Mouse (Mus musculus) CH12.LX (cell line): ENCODE measurements around the gene Anapc10. TPM values are rescaled to one million over a fixed set of nuclear protein-coding genes. Genes with fewer than 3 reads are reported as not detected.
"Not testable (repeated sequence)": the region's sequence is repeated elsewhere in the genome, so short reads cannot be mapped to it uniquely, and the experiment has no call there.

Experiments
- DNase-seq: peaks from one replicate; pipeline ENCODE4 v3.0.0-alpha.2; 2013; ENCODE audit errors: extremely low read depth
- H3K27ac ChIP-seq: 2 replicates; pipeline ENCODE4 v1.5.1; 2012; ENCODE audit warnings: low read depth, mild to moderate bottlenecking, control low read depth, moderate library complexity; ENCODE audit not compliant: insufficient read depth
- H3K27me3 ChIP-seq: replicated peaks from 2 replicates; pipeline ENCODE3; 2012; ENCODE audit warnings: inconsistent platforms
- H3K36me3 ChIP-seq, 2 experiments: replicated peaks in 1 of 2; 2 replicates each; pipeline versions ENCODE3 to v1.6.1; 2012; ENCODE audit warnings: inconsistent platforms in 1 of 2, low read length in 1 of 2, mild to moderate bottlenecking in 1 of 2, mixed read lengths in 1 of 2, moderate library complexity in 1 of 2; ENCODE audit not compliant: control insufficient read depth in 1 of 2, insufficient read depth in 1 of 2
- H3K4me1 ChIP-seq, 2 experiments: 2 replicates each; pipeline ENCODE4 v1.6.1; 2012; ENCODE audit warnings: inconsistent platforms in 1 of 2, moderate library complexity in 1 of 2; ENCODE audit not compliant: insufficient read depth in 2 of 2, control insufficient read depth in 1 of 2
- H3K4me2 ChIP-seq: 2 replicates; pipeline ENCODE4 v1.6.1; 2012; ENCODE audit warnings: low read depth, mild to moderate bottlenecking, control low read depth; ENCODE audit not compliant: poor library complexity, insufficient read depth, severe bottlenecking
- H3K4me3 ChIP-seq, 3 experiments: fragments of 150-350 bp in 1 of 3; sonication (generic) in 1 of 3; replicated peaks in 1 of 3; 2 replicates each; pipeline versions ENCODE3 to v1.5.1; 2011 to 2012; ENCODE audit warnings: low read depth in 2 of 3, low read length in 2 of 3, mild to moderate bottlenecking in 2 of 3, moderate library complexity in 2 of 3, control low read depth in 1 of 3, improper control_type of control experiment in 1 of 3, inconsistent platforms in 1 of 3, mixed read lengths in 1 of 3; ENCODE audit not compliant: poor library complexity in 1 of 3
- H3K79me2 ChIP-seq: replicated peaks from 2 replicates; pipeline ENCODE4 v1.6.1; 2012; ENCODE audit warnings: mild to moderate bottlenecking, moderate library complexity; ENCODE audit not compliant: control insufficient read depth, poor library complexity, insufficient read depth, severe bottlenecking; ENCODE audit errors: extremely low read depth
- H3K9ac ChIP-seq: 2 replicates; pipeline ENCODE4 v1.6.1; 2012; ENCODE audit warnings: low read depth, mild to moderate bottlenecking, control low read depth, moderate library complexity; ENCODE audit not compliant: insufficient read depth
- H3K9me3 ChIP-seq: replicated peaks from 2 replicates; pipeline ENCODE3; 2012; ENCODE audit warnings: low read length, inconsistent platforms, mixed read lengths
- CHD2 ChIP-seq: IDR thresholded peaks from 2 replicates; pipeline ENCODE4 v1.6.1; 2011; ENCODE audit warnings: low read length, improper control_type of control experiment
- ETS1 ChIP-seq: conservative IDR thresholded peaks from 2 replicates; pipeline ENCODE4 v1.6.1; 2012; ENCODE audit warnings: low read depth, mild to moderate bottlenecking, inconsistent platforms, low read length, improper control_type of control experiment, moderate library complexity
- HCFC1 ChIP-seq: IDR thresholded peaks from 2 replicates; pipeline ENCODE4 v1.6.1; 2012; ENCODE audit warnings: low read depth, mild to moderate bottlenecking, inconsistent platforms, low read length, improper control_type of control experiment
- IRF4 ChIP-seq: IDR thresholded peaks from 2 replicates; pipeline ENCODE4 v1.6.1; 2014; ENCODE audit warnings: low read depth, mild to moderate bottlenecking, inconsistent platforms, low read length, improper control_type of control experiment
- JUN ChIP-seq: IDR thresholded peaks from 2 replicates; pipeline ENCODE4 v1.6.1; 2011; ENCODE audit warnings: low read depth, mild to moderate bottlenecking, low read length, improper control_type of control experiment, moderate library complexity; ENCODE audit not compliant: insufficient read depth
- JUND ChIP-seq: conservative IDR thresholded peaks from 2 replicates; pipeline ENCODE4 v1.6.1; 2011; ENCODE audit warnings: low read depth, low read length, improper control_type of control experiment
- MAX ChIP-seq: IDR thresholded peaks from 2 replicates; pipeline ENCODE4 v1.6.1; 2011; ENCODE audit warnings: low read length, improper control_type of control experiment
- MYC ChIP-seq: IDR thresholded peaks from 2 replicates; pipeline ENCODE4 v1.6.1; 2011; ENCODE audit warnings: low read depth, mild to moderate bottlenecking, improper control_type of control experiment, low read length
- NELFE ChIP-seq: IDR thresholded peaks from 2 replicates; pipeline ENCODE4 v1.6.1; 2011; ENCODE audit warnings: low read depth, low read length, improper control_type of control experiment
- NRF1 ChIP-seq: IDR thresholded peaks from 2 replicates; pipeline ENCODE4 v1.6.1; 2014; ENCODE audit warnings: low read depth, mild to moderate bottlenecking, inconsistent platforms, low read length, improper control_type of control experiment, moderate library complexity
- POLR2A ChIP-seq: IDR thresholded peaks from 2 replicates; pipeline ENCODE4 v1.6.1; 2011; ENCODE audit warnings: low read depth, mild to moderate bottlenecking, improper control_type of control experiment, low read length
- POLR2AphosphoS2 ChIP-seq: IDR thresholded peaks from 2 replicates; pipeline ENCODE4 v1.6.1; 2011; ENCODE audit warnings: low read depth, low read length, improper control_type of control experiment
- RAD21 ChIP-seq: IDR thresholded peaks from 2 replicates; pipeline ENCODE4 v1.6.1; 2011; ENCODE audit warnings: low read depth, mild to moderate bottlenecking, low read length, improper control_type of control experiment, moderate library complexity
- SIN3A ChIP-seq: IDR thresholded peaks from 2 replicates; pipeline ENCODE4 v1.6.1; 2012; ENCODE audit warnings: low read length, improper control_type of control experiment, inconsistent platforms
- SMC3 ChIP-seq: IDR thresholded peaks from 2 replicates; pipeline ENCODE4 v1.6.1; 2011; ENCODE audit warnings: low read depth, low read length, improper control_type of control experiment
- ZC3H11A ChIP-seq: IDR thresholded peaks from 2 replicates; pipeline ENCODE4 v1.6.1; 2012; ENCODE audit warnings: low read depth, mild to moderate bottlenecking, inconsistent platforms, low read length, improper control_type of control experiment
- ZKSCAN1 ChIP-seq: IDR thresholded peaks from 2 replicates; pipeline ENCODE4 v1.6.1; 2012; ENCODE audit warnings: low read depth, inconsistent platforms, low read length, improper control_type of control experiment, borderline replicate concordance
- ZMIZ1 ChIP-seq: IDR thresholded peaks from 2 replicates; pipeline ENCODE4 v1.6.1; 2012; ENCODE audit warnings: low read depth, mild to moderate bottlenecking, inconsistent platforms, low read length, improper control_type of control experiment
- dilution Hi-C: fragments of 300-500 bp; cut with MboI; formaldehyde crosslinking; loops from 2 replicates; pipeline ENCODE4 v1.14.3; 2020; ENCODE audit warnings: low sequenced_read_pairs; ENCODE audit not compliant: extremely low pct_unique_long_range_greater_than_20kb, extremely low pct_ligation_motif_present
- in situ Hi-C: fragments of 300-500 bp; cut with MboI; formaldehyde crosslinking; loops from 3 replicates; pipeline ENCODE4 v1.14.3; 2019; ENCODE audit warnings: low sequenced_read_pairs, low pct_ligation_motif_present, low pct_unique_long_range_greater_than_20kb, mixed read lengths
- polyA plus RNA-seq: library from polyadenylated mRNA; unstranded; fragments of >175 nt; gene quantifications from 2 replicates; pipeline ENCODE4 v1.2.1, GENCODE M21; 2012; ENCODE audit warnings: low read depth; ENCODE audit not compliant: insufficient read length
- total RNA-seq, 2 experiments: library from RNA; depleted of rRNA; stranded (reverse); fragments of 300-350 nt in 1 of 2; fragments of >200 nt in 1 of 2; gene quantifications; 2 replicates each; pipeline ENCODE4 v1.2.3; 2012 to 2014

Gene Anapc10
- total and polyA plus RNA-seq, 3 experiments: 9.7 to 25.2 (median 22.3) TPM

- Histone ChIP-seq H3K27ac (no peak overlapping the region), H3K36me3 (peaks cover 0 to 11% of the 10 kb centered on the region in 2 experiments), H3K9ac (no peak overlapping the region), H3K4me3 (no peak overlapping the region), H3K4me2 (no peak overlapping the region), H3K79me2 (no peaks in the 10 kb centered on the region)
- no peak for DNase-seq
- TF ChIP-seq JUND (no peak), POLR2AphosphoS2 (no peak)
- TF ChIP-seq, all 38 proteins: peak for 0
- H3K27me3 ChIP-seq: no peaks in the 10 kb centered on the region
- in situ Hi-C loops: no loop called here
- H3K9me3 ChIP-seq: no peaks in the 10 kb centered on the region
- dilution Hi-C loops: no loop called here
- H3K4me1 ChIP-seq: peaks cover 3 to 6% of the 10 kb centered on the region in 2 experiments; a peak in 3 of 4 replicates
These were observed 38.7 kb downstream of the Anapc10 start for GRCm38 (mm10) chr8:79750305-79750704.

GRCm38 (mm10) chr8:79794873-79795272 lies 83.3 kb downstream of the Anapc10 start:
- dilution Hi-C loops, H3K27me3 ChIP-seq, H3K36me3 ChIP-seq, H3K27ac ChIP-seq, in situ Hi-C loops, H3K4me3 ChIP-seq, H3K9me3 ChIP-seq, H3K4me1 ChIP-seq, H3K4me2 ChIP-seq, H3K79me2 ChIP-seq, H3K9ac ChIP-seq, DNase-seq: not testable (repeated sequence)

- dilution Hi-C loops (no loop called here), in situ Hi-C loops (no loop called here)
- Histone ChIP-seq H3K4me2 (no peak overlapping the region), H3K4me1 (no peaks in the 10 kb centered on the region), H3K36me3 (no peaks in the 10 kb centered on the region), H3K27me3 (no peaks in the 10 kb centered on the region), H3K9ac (no peak overlapping the region), H3K79me2 (no peaks in the 10 kb centered on the region), H3K4me3 (no peak overlapping the region), H3K9me3 (no peaks in the 10 kb centered on the region), H3K27ac (no peak overlapping the region)
- no peak for DNase-seq
- TF ChIP-seq NELFE (no peak), JUN (no peak), ZKSCAN1 (no peak)
These were observed 85.1 kb downstream of the Anapc10 start for GRCm38 (mm10) chr8:79796690-79797089.

DNA sequence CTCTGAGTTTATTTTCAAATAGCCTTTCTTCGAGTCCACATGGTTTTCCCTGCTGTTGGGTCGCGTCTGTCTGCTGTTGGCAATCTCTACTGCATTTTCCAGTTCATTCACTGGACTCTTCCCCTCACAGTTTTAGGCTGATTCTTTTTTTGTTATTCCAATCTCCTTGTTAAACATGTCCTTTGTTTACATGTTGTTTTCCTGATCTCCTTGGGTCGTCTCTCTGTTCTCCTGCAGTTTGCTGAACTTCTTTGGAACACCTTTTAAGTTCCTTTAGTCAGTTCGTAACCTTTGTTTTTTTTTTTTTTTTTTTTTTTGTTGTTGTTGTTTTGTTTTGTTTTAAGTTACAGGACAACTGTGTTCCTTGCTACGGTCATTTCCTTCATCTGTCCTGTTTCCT lies 92.9 kb downstream of the Anapc10 start:
- no peak overlapping the region for H3K27ac ChIP-seq
- H3K4me1 ChIP-seq: no peaks in the 10 kb centered on the region
- no peak overlapping the region for H3K4me2 ChIP-seq
- TF ChIP-seq MYC (no peak), ETS1 (no peak), CHD2 (no peak), NRF1 (no peak), RAD21 (no peak), POLR2AphosphoS2 (no peak), SIN3A (no peak), IRF4 (no peak), ZC3H11A (no peak), SMC3 (no peak), ZMIZ1 (no peak), POLR2A (no peak), MAX (no peak), HCFC1 (no peak), NELFE (no peak)
- H3K9ac ChIP-seq: no peak overlapping the region
- no peaks in the 10 kb centered on the region for H3K9me3 ChIP-seq
- no peak for DNase-seq
- no peaks in the 10 kb centered on the region for H3K79me2 ChIP-seq
- H3K4me3 ChIP-seq: no peak overlapping the region
- in situ Hi-C loops (no loop called here), dilution Hi-C loops (no loop called here)
- H3K36me3 ChIP-seq: no peaks in the 10 kb centered on the region
- H3K27me3 ChIP-seq: no peaks in the 10 kb centered on the region
